Mouse (Mus musculus): ENCODE measurements around the gene Sema4f. TPM values are rescaled to one million over a fixed set of nuclear protein-coding genes. Genes with fewer than 3 reads are reported as not detected.

Gene Sema4f
- total RNA-seq, 2 experiments from 2014 or later: 41.0 to 44.0 TPM

- DNase-seq (ENCODE audit: low spot score in 2 of 2): no peak
- no peak overlapping the region for H3K4me3 ChIP-seq
- no peak for TF ChIP-seq CTCF (conservative IDR thresholded peaks at IDR 0.05)
- H3K27ac ChIP-seq: no peak overlapping the region
Observed at GRCm38 (mm10) chr6:82879463-82880089, 60.0 kb downstream of the Sema4f start.

DNA sequence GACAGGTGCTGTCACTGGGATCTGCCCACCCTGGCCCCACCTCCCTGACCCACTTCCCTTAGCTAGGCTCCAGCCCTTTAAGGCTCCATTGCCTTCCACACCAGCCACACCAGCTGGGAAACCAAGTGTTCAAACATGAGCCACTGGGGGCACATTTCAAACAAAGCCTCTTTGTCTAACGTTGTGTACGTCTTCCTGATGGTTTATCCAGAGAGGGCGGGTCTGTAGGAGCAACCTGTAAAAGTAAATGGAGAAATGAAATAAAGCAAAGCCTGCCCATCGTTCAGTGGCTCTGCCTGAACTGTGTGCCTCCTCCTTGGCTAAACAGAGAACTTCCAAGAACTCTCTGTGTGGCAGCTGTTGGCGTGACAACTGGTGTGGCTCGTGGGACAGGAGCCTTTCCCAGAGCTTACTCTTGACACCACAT is 64.0 kb downstream of the Sema4f start:
- DNase-seq (ENCODE audit: low spot score in 2 of 2): no peak
- no peak overlapping the region for H3K27ac ChIP-seq
- H3K4me3 ChIP-seq: no peak overlapping the region
- no peak for TF ChIP-seq CTCF (conservative IDR thresholded peaks at IDR 0.05)

GRCm38 (mm10) chr6:82872332-82872707 is 67.2 kb downstream of the Sema4f start:
- no peak for TF ChIP-seq CTCF (conservative IDR thresholded peaks at IDR 0.05)
- DNase-seq (ENCODE audit: low spot score in 2 of 2): no peak
- no peak overlapping the region for H3K4me3 ChIP-seq
- no peak overlapping the region for H3K27ac ChIP-seq

DNA sequence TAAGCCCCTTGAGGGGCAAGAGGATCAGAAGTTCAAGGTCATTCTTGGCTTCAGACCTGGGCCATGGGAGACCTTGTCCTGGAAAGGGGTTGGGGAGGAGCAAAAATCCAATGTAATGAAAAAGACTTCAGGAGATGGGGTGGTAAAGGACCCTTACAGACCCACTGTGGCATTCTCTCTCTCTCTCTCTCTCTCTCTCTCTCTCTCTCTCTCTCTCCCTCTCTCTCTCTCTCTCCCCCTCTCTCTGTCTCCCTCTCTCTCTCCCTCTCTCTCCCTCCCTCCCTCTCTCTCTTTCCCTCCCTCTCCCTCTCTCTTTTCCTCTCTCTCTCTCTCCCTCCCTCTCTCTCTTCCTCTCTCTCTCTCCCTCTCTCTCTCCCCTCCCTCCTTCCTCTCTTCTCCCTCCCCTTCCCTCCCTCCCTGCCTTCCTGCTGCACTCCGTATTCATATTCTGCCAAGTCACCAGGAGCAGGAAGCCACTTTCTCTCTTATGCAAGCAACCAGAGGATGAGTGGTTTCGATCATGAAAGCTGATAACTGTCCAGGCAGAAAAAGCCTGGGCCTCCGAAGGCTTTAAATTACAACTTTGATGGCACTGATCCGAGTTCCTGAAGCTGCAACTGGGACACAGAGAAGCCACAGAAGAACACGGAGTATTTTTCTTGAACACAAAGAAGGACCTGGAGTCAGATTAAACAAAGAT is 67.8 kb downstream of the Sema4f start:
- Histone ChIP-seq H3K27ac (no peak overlapping the region), H3K4me3 (no peak overlapping the region)
- no peak for DNase-seq (ENCODE audit: low spot score in 2 of 2)
- TF ChIP-seq CTCF (conservative IDR thresholded peaks at IDR 0.05): no peak

GRCm38 (mm10) chr6:82868476-82868875 is 71.1 kb downstream of the Sema4f start:
- Histone ChIP-seq H3K4me3 (no peak overlapping the region), H3K27ac (no peak overlapping the region)
- no peak for DNase-seq (ENCODE audit: low spot score in 2 of 2)
- TF ChIP-seq CTCF (conservative IDR thresholded peaks at IDR 0.05): no peak

GRCm38 (mm10) chr6:82863380-82863874 is 76.1 kb downstream of the Sema4f start:
- DNase-seq (ENCODE audit: low spot score in 2 of 2): no peak
- Histone ChIP-seq H3K4me3 (no peak overlapping the region), H3K27ac (no peak overlapping the region)
- TF ChIP-seq CTCF (conservative IDR thresholded peaks at IDR 0.05): no peak

- TF ChIP-seq CTCF (conservative IDR thresholded peaks at IDR 0.05): no peak
- Histone ChIP-seq H3K4me3 (no peak overlapping the region), H3K27ac (no peak overlapping the region)
- DNase-seq (ENCODE audit: low spot score in 2 of 2): no peak
Observed at GRCm38 (mm10) chr6:82862475-82862874, 77.1 kb downstream of the Sema4f start.

- no peak for DNase-seq (ENCODE audit: low spot score in 2 of 2)
- H3K27ac ChIP-seq: no peak overlapping the region
- no peak overlapping the region for H3K4me3 ChIP-seq
- no peak for TF ChIP-seq CTCF (conservative IDR thresholded peaks at IDR 0.05)
Observed at GRCm38 (mm10) chr6:82862042-82862441, 77.5 kb downstream of the Sema4f start.

Other genes starting within 250 kb of the Sema4f start
- 10 to 100 TPM; 36.4 to 36.7 TPM for gene Pole4, start 234.4 kb downstream of the Sema4f start, total RNA-seq (2021)
- gene Hk2, start 165.3 kb downstream of the Sema4f start, total RNA-seq (2021): 1 to 10 TPM; 7.0 to 7.4 TPM
- gene M1ap, start 7.1 kb upstream of the Sema4f start, total RNA-seq (2021): not detected
- gene Dok1, start 93.7 kb upstream of the Sema4f start, total RNA-seq (2021): 1 to 10 TPM; 3.2 to 3.3 TPM
- gene Loxl3, start 94.4 kb upstream of the Sema4f start, total RNA-seq (2021): 1 to 10 TPM; 2.4 to 3.5 TPM
- gene Aup1, start 114.8 kb upstream of the Sema4f start, total RNA-seq (2021): 100 to 1,000 TPM; 131 to 133 TPM
- 10 to 100 TPM; 52.9 to 54.5 TPM for gene Htra2, start 115.5 kb upstream of the Sema4f start, total RNA-seq (2021)
- under 1 TPM; 0.69 to 0.79 TPM for gene Dqx1, start 118.1 kb upstream of the Sema4f start, total RNA-seq (2021)
- not detected for gene Tlx2, start 130.5 kb upstream of the Sema4f start, total RNA-seq (2021)
- gene Pcgf1, start 138.1 kb upstream of the Sema4f start, total RNA-seq (2021): 10 to 100 TPM; 36.3 to 37.5 TPM
- under 1 TPM in 1 of 2 experiments, not detected in 1; 0.86 TPM for gene Lbx2, start 146.6 kb upstream of the Sema4f start, total RNA-seq (2021)
- gene Ccdc142, start 161.8 kb upstream of the Sema4f start, total RNA-seq (2021): 1 to 10 TPM; 7.7 to 9.1 TPM
- 1 to 10 TPM; 8.5 to 9.5 TPM for gene Gm42688, start 161.8 kb upstream of the Sema4f start, total RNA-seq (2021)
- gene Mrpl53, start 169.3 kb upstream of the Sema4f start, total RNA-seq (2021): 10 to 100 TPM; 64.9 to 67.4 TPM
- gene Mogs, start 175.7 kb upstream of the Sema4f start, total RNA-seq (2021): 10 to 100 TPM; 24.0 to 26.4 TPM
- 10 to 100 TPM; 55.9 to 56.1 TPM for gene Wbp1, start 181.8 kb upstream of the Sema4f start, total RNA-seq (2021)
- gene Ino80b, start 185.7 kb upstream of the Sema4f start, total RNA-seq (2021): 10 to 100 TPM; 22.3 to 25.4 TPM
- 10 to 100 TPM; 80.0 to 84.0 TPM for gene Rtkn, start 195.7 kb upstream of the Sema4f start, total RNA-seq (2021)
- gene Wdr54, start 216.6 kb upstream of the Sema4f start, total RNA-seq (2021): 10 to 100 TPM; 25.0 to 32.0 TPM
- gene 1700003E16Rik, start 216.6 kb upstream of the Sema4f start, total RNA-seq (2021): 10 to 100 TPM; 21.8 to 21.9 TPM
- gene Dctn1, start 226.2 kb upstream of the Sema4f start, total RNA-seq (2021): 100 to 1,000 TPM; 400 to 422 TPM

Measured in layer of hippocampus, adult 2 months (tissue).